Mouse (Mus musculus) v-Abl transformed pro-B cells (cell line): ENCODE results near the gene Mt2.

Source experiments
- in situ Hi-C, 2 experiments: fragments of 400-800 bp; cut with MboI; formaldehyde crosslinking; loops; one replicate each; pipeline ENCODE4 v1.15.1; 2025; ENCODE audit not compliant: unreplicated experiment in 2 of 2

Gene Mt2

GRCm38 (mm10) chr8:94191101-94191691 lies 18.7 kb downstream of the Mt2 start:
- in situ Hi-C loops = loop anchor here (5.0 to 25.0 kb wide), 4 partner anchors 89 to 1829 kb away; partner anchors contain the start of genes Irx5 (in 1 of the 2), Nudt21 (in 1 of the 2) and Ogfod1 (in 1 of the 2)

DNA sequence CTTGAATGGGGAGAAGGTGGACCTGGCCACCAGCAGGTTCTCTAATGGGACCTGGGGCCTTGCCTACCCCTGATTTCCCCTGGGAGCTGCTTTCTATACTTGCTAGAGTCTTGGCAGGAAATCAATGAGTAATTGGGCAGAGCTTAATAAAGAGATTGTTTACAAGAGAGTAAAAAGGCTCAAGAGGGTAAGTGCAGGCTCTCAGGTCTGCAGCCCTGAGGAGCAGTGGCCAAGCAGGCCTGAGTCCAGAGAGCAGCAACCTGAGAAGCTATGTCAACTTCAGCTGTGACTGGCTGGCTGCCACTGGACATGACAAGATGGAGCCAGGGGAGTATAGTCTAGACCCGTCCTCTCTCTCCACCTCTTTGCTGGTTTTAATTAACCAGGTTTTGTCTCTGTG lies 20.5 kb downstream of the Mt2 start:
- in situ Hi-C loops = loop anchor here (5.0 to 25.0 kb wide), 4 partner anchors 91 to 1831 kb away; partner anchors contain the start of genes Irx5 (in 1 of the 2), Nudt21 (in 1 of the 2) and Ogfod1 (in 1 of the 2)

DNA sequence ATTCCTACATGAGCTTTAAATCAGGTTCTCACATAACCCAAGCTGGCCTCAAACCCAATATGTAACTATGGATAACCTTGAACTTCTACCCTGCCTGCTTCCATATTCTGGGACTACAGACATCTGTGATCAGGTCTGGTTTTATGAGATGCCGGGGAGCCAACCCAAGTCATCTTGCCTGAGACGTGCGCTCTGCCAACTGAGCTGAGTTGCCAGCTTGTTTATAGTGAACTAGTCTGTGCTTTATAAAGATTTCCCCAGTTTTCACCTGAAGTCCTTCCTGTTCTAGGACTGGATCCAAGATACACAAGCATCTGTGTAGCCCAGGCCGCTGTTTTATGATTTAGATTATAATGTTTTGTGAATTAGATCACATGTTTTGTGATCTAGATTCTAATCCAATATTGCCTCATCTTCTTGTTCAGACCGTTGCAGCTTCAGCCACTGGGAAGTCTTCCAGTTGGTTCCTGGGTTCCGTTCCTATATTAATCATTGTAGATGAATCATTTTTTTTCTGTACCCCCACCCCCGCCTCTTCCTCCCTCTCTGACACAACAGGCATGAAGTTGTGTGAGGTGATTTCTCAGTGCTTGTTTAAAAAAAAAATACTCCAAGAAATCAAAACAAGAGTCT lies 22.2 kb downstream of the Mt2 start:
- in situ Hi-C loops = loop anchor here (5.0 to 25.0 kb wide), 4 partner anchors 92 to 1832 kb away; partner anchors contain the start of genes Irx5 (in 1 of the 2), Nudt21 (in 1 of the 2) and Ogfod1 (in 1 of the 2)

DNA sequence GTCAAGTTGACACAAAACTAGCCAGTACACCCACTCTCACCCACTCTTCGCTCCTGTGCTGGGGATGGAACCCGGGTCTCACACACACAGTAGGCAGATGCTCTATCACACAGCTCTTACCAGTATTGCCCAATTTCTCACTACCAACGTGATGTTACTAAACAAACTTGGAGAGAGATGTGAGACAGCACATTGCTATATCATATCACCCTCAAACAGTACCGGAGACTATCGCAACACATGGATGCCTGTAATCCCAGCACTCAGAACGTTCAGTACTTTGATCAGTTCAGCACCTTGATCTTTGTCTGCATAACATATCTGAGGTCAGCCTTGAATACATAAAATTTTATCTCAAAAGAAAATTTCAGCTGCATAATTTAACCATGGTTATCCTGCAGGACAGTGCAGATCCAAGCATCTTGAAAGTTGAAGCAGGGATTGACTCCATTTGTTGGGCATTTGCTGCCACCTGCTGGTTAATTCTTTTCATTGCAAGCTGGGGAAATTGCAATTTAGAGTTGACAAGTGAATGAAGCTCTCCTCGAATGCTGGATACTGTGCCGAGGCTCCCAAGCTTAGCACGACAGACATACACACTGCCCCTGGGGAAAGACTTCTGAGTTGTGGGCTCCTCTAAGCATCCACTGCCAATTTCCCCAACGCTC lies 26.9 kb downstream of the Mt2 start:
- in situ Hi-C loops = loop anchor here (10.0 to 25.0 kb wide), 3 partner anchors 165 to 1837 kb away; partner anchors contain the start of genes Irx5 (in 1 of the 2), Nudt21 (in 1 of the 2) and Ogfod1 (in 1 of the 2)

- in situ Hi-C loops = loop anchor here (5.0 to 25.0 kb wide), 5 partner anchors 37 to 1192 kb away; partner anchors contain the start of gene Ces1c (in 1 of the 2)
Measured at GRCm38 (mm10) chr8:94204043-94204442, 31.6 kb downstream of the Mt2 start.

DNA sequence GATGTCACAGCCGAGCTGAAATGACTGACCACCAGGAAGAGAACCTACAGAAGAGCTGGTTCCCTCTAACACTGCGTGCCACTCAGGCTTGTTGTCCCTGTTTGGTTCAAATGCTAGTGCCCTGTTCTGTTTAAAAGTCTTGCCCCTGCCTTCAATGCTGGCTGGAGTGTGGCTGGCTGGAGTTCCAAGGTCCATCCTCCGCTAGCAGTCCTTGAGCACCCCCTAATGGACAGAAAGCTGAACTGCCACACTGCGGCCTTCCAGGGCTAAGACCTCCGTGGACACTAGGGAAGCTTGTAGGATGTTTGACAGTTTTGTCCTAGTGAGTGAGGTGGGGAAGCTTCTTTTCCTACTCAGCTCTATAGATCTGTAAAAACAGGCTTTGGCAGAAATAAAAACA lies 33.3 kb downstream of the Mt2 start:
- in situ Hi-C loops = loop anchor here (5.0 to 25.0 kb wide), 4 partner anchors 101 to 1068 kb away; partner anchors contain the start of gene Ces1c (in 1 of the 2)

- in situ Hi-C loops = loop anchor here (5.0 to 25.0 kb wide), 4 partner anchors 101 to 1069 kb away; partner anchors contain the start of gene Ces1c (in 1 of the 2)
Measured at GRCm38 (mm10) chr8:94206256-94206655, 33.8 kb downstream of the Mt2 start.

DNA sequence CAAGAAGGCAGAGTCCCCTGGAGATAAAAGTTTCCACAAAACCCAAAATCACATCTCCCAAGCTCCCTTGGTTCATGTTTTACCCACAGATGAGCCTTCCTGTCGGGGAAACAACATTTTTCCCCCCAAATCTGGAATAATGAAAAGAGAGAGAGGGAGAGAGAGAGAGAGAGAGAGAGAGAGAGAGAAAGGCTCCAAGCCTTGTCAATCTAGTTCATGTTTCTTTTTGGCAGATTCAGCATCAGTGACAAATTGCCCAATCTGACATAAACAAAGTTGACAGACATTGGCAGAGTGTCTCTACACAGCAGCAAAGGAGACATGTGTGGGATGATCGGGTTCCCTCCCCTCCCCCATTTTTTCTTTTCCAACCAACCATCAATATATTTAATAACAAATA lies 35.0 kb downstream of the Mt2 start:
- in situ Hi-C loops = loop anchor here (5.0 to 25.0 kb wide), 4 partner anchors 103 to 1070 kb away; partner anchors contain the start of gene Ces1c (in 1 of the 2)

GRCm38 (mm10) chr8:94209639-94210038 lies 37.2 kb downstream of the Mt2 start:
- in situ Hi-C loops = loop anchor here (5.0 to 25.0 kb wide), 4 partner anchors 105 to 1072 kb away; partner anchors contain the start of gene Ces1c (in 1 of the 2)

DNA sequence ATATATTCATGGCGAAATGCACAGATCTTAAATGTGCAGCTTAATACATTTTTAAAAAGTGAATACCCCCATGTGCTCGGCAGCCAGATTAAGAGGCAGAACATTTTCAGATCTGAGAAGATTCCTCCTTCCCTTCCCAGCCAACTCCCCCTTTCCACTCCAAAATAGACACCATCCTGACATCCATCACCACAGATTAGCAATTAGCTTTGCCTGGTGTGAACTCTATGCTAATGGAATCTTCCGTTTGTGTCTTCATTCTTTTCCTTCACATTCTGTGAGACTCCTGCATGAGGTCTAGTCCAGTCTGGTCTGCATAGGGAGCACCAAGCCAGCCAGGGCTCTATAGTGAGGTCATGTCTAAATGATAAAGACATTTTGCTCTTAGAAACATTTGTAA lies 37.8 kb downstream of the Mt2 start:
- in situ Hi-C loops = loop anchor here in 1 of 2 experiments (25.0 kb wide), 1 partner anchor 1073 kb away; the partner anchor contains the start of gene Ces1c

DNA sequence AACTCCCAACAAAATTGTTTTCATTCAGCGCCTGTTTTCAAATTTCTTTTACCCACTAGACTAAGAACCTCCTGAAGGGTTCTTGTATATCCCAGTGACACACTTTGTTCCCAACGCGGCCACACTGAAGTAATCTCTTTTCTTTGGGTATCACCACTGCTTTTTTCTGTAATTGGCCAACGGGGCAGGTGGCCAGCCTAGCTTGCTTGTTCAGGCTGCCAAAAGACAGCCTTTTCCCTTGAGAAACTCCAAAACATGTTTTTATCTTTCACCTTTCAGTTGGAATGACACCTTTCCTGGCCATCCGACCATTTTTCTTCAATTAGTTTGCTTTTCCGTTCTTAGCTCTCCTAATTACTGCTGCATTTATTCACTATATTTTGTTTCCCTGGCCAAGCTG lies 41.4 kb downstream of the Mt2 start:
- in situ Hi-C loops = loop anchor here in 1 of 2 experiments (25.0 kb wide), 1 partner anchor 1077 kb away; the partner anchor contains the start of gene Ces1c

- in situ Hi-C loops = loop anchor here in 1 of 2 experiments (25.0 kb wide), 1 partner anchor 1077 kb away; the partner anchor contains the start of gene Ces1c
Measured at GRCm38 (mm10) chr8:94214252-94215173, 42.0 kb downstream of the Mt2 start, which contains the start of gene Nup93. Gene Nup93 (plus strand): TSS chr8:94214564.
